Mouse (Mus musculus): ENCODE data around the gene Nupl1. TPM values are rescaled to one million over a fixed set of nuclear protein-coding genes. Genes with fewer than 3 reads are reported as not detected.

The Nupl1 gene
- polyA plus RNA-seq (2017; shearing (Covaris generic)), result 1 to 10 TPM in 1 of 2 experiments, under 1 TPM in 1; 0.29 to 3.7 TPM

DNA sequence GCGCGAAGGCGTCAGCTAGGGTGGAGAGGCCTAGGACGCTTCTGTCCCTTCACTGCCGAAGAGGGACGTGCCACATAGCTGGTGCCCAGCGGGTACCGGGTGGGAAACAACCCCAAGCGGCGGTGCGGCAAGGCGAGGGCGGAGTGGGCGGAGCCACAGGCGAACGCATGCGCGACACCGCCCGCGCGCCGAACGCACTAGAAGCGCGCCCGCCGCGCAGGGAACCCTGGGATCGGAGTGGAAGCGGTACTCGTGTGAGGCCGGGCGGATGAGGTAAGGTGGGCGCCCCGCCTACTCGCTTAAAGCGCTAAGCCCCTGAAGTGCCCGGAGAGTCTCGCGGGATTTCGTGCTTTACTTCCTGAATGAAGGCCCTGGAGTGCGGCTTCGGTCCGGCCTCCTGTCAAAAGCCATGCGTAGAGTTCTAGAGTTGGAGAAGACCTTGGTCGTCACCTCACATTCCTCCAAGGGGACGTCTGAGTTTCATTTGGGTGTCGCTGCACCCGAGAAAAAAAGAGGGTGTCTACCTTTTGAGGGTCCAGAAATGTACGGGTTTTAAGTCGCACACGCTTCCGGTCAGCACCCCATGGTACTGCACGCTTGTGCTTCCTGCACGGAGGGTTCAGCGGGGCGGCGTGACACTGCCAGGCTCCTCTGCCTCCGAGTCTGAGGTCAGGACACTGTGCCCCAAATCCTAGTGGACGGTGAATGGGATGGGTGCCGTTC lies at the start of gene Nupl1, which contains the start of gene Gm49336:
Nupl1 (minus strand) TSS at position 151 of the 723 bp plus-strand sequence.
Gm49336 (minus strand) TSS at position 227 of the 723 bp plus-strand sequence.

GRCm38 (mm10) chr14:60264990-60265876 lies 14.0 kb upstream of the Nupl1 start, which contains the start of gene Mtmr6:
Gene Mtmr6, plus strand, starts transcription at chr14:60265228.

GRCm38 (mm10) chr14:60196884-60197283 lies 54.3 kb downstream of the Nupl1 start, which contains the start of gene Atp8a2:
Gene Atp8a2, minus strand, starts transcription at chr14:60197179.

Other genes starting within 250 kb of the Nupl1 start
- 1 to 10 TPM in 1 of 2 experiments, under 1 TPM in 1; 0.34 to 4.3 TPM for gene Atp8a2, start 54.3 kb downstream of the Nupl1 start, polyA plus RNA-seq (2017; shearing (Covaris generic))
- gene Gm49336, start 76 bp upstream of the Nupl1 start, polyA plus RNA-seq (2017; shearing (Covaris generic)), result 10 to 100 TPM; 45.5 to 60.9 TPM
- 10 to 100 TPM; 53.5 to 72.5 TPM for gene Mtmr6, start 13.8 kb upstream of the Nupl1 start, polyA plus RNA-seq (2017; shearing (Covaris generic))
- gene Amer2, start 121.8 kb upstream of the Nupl1 start, polyA plus RNA-seq (2017; shearing (Covaris generic)), result under 1 TPM; 0.10 to 0.17 TPM